Mouse (Mus musculus) embryo, embryonic 11.5 days (tissue): ENCODE data around the gene Hnrnph1.
A peak's percentile ranks its signal among the peaks of the same experiment; 100 is the strongest.

ENCODE experiments used
- DNase-seq: peaks from one replicate; pipeline ENCODE4 v3.0.0-alpha.2; 2012; ENCODE audit warnings: low read depth, low spot score

The Hnrnph1 gene

GRCm38 (mm10) chr11:50403367-50404014 is 26.7 kb downstream of the Hnrnph1 start:
- DNase-seq = no peak

GRCm38 (mm10) chr11:50407235-50407634 is 30.4 kb downstream of the Hnrnph1 start:
- no peak for DNase-seq

DNA sequence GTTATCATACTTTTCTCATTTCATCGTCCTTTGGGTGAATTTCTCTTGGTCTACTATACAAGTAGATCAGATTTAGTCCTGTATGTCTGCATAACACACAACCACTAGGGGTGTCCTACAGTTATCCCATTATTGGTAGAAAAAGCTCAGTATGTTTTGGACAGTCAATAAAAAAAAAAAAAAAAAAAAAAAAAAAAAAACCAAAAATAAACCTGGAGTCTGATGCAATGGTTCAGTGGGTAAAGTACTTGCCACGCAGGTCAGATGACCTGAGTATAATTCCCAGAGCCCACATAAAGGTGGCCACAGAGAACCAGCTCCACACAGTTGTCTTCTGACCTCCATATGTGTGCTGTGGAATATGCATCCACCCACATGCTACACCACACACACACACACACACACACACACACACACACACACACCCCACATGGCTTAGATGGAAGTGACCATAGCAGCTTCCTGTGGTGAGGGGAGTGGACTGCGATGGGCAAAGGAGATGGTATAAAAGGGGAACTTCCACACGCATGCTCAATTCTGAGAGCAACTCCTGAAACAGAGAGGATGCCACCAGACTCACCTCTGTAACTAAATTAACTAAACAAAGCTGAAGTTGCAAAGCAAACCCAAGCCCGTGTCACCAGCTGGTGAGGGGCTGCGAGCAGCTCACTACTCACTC is 38.9 kb downstream of the Hnrnph1 start:
- no peak for DNase-seq

GRCm38 (mm10) chr11:50417856-50418255 is 41.1 kb downstream of the Hnrnph1 start:
- DNase-seq = no peak

DNA sequence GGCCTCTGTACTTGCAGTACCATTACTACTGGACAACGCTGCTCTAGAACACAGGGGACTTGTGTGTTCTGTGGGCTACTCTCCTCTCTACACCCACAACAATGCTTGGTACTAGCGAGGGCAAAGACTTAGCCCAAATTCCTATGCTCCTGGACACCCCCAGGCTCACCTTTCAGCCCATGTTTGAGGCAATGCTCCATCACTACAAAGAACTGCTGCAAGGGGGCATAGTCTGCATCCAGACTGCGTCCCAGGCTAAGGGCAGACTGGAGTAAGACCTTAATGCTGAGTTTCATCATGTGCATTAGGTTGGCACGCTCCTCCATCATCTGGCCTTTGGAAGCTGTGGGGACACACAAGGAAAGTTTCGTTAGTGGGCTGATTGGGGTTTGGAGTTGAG is 44.7 kb downstream of the Hnrnph1 start:
- DNase-seq = no peak

GRCm38 (mm10) chr11:50421934-50422780 is 45.4 kb downstream of the Hnrnph1 start:
- DNase-seq = peak; percentile 86

DNA sequence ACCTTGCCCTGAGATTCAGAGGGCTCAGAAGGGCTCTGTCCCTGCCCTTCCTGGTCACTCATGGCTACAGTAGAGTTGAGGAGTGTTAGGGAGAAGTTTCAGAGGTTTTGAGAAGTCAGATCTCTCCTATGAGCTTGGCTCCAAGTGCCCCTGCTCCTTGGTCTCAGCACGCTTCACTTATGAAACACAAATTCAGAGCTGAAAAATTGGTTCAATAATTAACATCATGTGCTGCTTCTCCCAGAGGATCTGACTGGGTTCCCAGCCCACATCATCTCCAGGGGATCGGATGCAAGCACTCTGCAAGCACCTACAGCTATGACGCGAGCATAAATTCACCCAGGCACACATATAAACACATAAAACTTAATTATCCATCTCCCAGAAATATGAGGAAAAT is 49.3 kb downstream of the Hnrnph1 start:
- no peak for DNase-seq

DNA sequence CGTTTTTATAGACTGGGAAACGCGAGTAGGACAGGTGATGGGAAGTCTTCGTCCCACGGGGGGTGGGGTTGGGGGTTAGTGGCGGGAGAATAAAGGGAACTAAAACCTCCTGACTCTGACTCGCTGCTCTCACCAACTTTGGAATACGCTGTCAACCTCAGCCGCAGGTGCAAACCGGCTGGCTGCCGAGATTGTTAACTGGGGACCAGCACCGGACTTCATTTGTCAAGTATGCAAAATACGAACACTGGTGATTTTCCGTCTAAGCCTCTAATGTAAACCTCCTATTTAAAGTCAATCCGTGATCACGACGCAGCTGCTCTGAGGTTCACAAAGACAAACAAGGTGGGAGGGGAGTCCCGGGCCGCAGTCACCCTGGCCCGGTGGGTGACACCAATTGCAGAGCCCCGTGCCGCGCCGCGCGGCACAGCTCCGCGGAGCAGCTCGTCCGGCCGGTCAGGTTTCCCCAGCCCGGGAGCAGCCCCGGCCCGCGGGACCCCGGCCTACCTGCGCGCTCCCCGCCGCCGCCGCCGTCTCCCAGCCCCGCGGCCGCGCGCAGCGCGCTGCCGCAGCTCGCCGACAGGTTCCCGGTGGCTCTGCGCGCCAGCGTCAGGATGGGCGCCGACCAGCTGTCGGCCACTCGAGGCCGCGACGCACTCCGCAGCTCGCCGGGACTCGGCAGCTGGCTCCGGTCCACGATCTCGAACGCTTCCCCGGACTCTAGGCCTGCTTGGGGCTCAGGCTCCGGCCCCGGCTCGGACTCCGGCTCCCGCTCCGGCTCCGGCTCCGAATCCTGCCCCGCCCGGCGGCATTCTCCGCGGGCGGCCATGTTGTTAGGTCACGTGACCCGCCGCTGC is 53.7 kb downstream of the Hnrnph1 start, which contains the start of gene Rufy1:
Rufy1 (minus strand) TSS at position 849 of the 857 bp plus-strand sequence.
- DNase-seq = peak; percentile 77

DNA sequence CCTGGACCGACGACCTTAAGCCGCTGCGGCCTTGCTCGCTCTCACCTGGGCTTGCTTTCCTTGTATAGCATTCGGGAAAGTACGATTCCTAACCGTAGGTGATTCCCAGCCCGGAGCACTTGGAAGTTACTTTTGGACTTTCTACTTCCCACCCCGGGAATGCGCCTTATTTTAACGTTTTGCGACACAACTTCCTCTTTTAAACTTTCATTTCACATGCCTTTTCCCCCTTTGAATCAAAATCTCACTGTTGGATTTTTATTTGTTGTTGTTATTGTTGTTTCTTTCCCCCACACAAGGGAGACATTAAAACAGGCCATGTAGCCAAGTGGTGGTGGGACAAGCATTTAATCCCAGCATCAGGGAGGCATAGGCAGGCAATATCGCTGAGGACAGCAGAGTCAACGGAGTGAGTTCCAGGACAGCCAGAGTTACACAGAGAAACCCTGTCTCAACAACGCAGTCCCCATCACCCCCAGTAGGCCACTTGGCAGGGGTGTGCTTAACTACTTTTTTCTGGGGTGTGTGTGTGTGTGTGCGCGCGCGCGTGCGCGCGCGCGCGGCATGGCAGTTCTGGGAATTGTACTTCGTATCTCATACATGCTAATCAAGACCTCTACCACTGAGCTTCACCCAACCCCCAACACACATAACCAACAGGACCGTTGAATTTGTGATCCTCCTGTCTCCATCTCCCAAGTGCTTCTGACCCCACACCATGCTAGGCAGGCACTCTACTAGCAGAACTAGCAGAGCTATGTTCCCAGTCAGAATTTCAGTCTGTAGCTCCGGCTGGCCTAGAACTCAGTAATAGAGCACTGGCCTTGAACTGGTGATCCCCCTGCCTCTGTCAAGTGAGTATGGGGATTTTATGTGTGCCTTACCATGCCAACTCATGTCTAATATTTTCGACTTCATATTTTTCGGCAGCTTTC is 54.6 kb downstream of the Hnrnph1 start:
- no peak for DNase-seq

- DNase-seq = no peak
Measured at GRCm38 (mm10) chr11:50432069-50432440, 55.3 kb downstream of the Hnrnph1 start.

DNA sequence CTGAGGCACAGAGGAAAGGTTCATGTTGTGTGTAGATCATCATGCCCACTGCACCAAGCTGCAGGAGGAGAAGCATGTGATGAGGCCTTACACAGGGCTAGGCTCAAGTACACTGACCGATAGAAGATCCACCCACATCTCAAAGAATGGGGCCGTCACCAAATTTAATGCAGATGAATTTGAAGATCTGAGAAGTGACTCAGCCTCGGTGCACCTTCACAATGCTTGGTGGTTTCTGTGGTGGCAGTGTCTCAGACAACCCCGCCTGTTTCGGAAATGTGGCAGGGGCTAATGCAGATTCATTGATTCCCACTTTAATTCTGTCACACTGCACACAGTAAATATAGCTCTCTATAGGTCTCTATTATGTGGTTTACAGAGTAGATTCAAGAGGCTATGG is 56.1 kb downstream of the Hnrnph1 start:
- no peak for DNase-seq
